Mouse (Mus musculus) cerebellum, adult 2 months (tissue): ENCODE measurements around the gene Palm2.

ENCODE experiments used
- CTCF ChIP-seq: fragments of 200-500 bp; IDR thresholded peaks from 2 replicates; pipeline ENCODE4 v1.5.1; 2011; ENCODE audit warnings: low read depth, mild to moderate bottlenecking, control low read depth, low read length, moderate library complexity, borderline replicate concordance; ENCODE audit not compliant: insufficient read depth
- POLR2A ChIP-seq: fragments of 200-500 bp; IDR thresholded peaks from 2 replicates; pipeline ENCODE4 v1.6.1; 2011; ENCODE audit warnings: low read length, control low read depth, borderline replicate concordance; ENCODE audit not compliant: insufficient read depth

- TF ChIP-seq POLR2A (no peak), CTCF (no peak)
Measured at GRCm38 (mm10) chr4:57660470-57660869, 226.4 kb downstream of the Palm2 start.
